Mouse (Mus musculus): ENCODE measurements around the gene Tbc1d16. TPM values are rescaled to one million over a fixed set of nuclear protein-coding genes. Genes with fewer than 3 reads are reported as not detected.
"Not testable (repeated sequence)": the region's sequence is repeated elsewhere in the genome, so short reads cannot be mapped to it uniquely, and the experiment has no call there.

Gene Tbc1d16
- total RNA-seq, 2 experiments from 2014 or later, result 14.3 to 18.5 TPM

DNA sequence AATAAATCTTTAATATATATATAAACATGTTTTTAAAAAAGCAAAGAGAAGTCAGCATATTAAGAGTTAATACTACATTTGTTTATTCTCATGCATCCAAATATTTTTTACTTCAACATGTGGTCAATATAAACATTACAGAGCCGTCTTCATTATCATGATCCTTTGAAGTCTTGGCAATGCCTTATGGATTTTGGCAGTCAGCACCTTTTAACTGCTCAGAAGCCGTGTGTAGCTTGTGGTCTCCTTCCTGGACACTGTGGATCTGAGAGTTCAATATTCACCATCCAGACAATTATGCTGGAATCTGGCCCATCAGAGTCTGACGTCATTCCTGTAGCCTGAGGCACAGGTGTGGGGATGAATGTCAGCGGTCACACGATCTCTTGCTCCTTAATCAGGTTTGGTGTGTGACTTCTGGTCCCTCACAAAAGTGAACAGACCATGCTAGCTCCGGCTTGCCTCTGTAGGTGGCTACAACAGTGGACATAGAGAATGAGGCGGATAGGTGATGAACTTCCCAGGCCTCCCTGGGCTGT lies 123.2 kb downstream of the Tbc1d16 start:
- intact Hi-C loops (cut with DNase I; ENCODE audit: low total_unique reads), result no loop called here
- DNase-seq, result no peak

DNA sequence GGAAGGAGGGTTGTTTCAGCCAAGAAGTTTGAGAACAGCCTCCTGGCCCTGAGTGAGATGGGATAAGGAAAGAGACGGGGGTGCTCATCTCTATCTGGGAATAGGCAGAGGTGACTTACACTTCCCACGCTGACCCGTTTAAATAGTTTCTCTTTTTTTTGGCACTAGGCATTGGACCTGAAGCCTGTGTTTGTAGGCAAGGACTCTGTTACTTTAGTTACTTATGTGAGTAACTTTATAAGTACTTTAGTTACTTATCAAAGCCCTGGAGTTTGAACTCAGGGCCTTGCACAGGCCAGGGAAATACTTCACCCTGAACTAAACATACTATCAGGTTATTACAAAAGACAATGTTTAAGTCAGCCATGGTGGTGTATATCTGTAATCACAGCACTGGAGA lies 124.3 kb downstream of the Tbc1d16 start:
- intact Hi-C loops (cut with DNase I; ENCODE audit: low total_unique reads), result no loop called here
- DNase-seq, result no peak

DNA sequence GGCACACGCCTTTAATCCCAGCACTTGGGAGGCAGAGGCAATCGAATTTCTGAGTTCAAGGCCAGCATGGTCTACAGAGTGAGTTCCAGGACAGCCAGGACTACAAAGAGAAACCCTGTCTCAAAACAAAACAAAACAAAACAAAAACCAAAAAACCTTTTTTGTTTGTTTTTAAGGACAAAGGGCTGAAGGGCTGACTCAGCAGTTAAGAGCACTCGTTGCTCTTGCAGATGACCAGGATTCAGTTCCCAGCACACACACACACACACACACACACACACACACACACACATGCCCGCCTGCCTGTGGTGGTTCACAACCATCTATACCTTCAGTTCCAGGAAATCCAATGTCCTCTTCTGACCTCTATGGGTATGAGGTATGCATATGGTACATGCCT lies 127.9 kb downstream of the Tbc1d16 start:
- DNase-seq; intact Hi-C loops (cut with DNase I; ENCODE audit: low total_unique reads): not testable (repeated sequence)

DNA sequence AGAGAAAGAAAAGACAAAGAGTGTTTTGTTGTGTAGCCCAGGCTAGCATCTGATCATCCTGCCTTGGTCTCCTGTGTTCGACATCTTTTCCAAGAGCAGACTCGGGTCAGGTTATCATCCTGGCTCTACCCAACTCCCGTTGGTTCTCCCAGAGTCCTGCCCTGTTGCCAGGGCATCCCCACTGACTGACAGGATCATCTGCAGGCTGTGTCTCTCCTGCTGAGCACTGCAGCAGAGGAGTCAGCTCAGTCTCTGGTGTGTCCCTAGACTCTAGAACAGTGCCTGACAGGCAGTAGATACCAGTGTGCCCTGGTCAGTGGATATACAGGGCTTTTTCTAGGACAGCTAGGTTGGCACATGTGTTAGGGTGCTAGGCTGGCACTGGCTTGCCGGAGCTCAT lies 130.1 kb downstream of the Tbc1d16 start:
- no peak for DNase-seq
- intact Hi-C loops (cut with DNase I; ENCODE audit: low total_unique reads), result no loop called here

DNA sequence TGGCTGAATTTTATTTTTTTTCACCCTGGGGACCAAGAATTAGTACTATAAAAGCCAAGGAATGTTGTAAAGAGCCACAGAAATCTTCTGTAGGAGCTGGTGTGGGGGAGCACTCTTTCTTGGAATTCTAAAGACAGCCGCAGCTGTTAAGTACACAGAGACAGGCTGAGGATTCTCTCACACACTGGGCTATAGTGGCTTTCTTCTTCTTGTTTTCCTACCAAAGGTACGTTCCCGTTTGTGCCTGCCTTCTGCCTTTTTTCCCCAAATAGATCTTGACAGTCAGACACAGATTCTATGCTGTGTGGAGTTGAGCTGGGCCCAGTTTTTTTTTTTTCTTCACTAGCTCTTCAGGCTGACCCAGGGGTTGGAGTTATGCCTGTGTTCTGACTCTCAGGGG lies 132.9 kb downstream of the Tbc1d16 start:
- intact Hi-C loops (cut with DNase I; ENCODE audit: low total_unique reads), result no loop called here
- no peak for DNase-seq

DNA sequence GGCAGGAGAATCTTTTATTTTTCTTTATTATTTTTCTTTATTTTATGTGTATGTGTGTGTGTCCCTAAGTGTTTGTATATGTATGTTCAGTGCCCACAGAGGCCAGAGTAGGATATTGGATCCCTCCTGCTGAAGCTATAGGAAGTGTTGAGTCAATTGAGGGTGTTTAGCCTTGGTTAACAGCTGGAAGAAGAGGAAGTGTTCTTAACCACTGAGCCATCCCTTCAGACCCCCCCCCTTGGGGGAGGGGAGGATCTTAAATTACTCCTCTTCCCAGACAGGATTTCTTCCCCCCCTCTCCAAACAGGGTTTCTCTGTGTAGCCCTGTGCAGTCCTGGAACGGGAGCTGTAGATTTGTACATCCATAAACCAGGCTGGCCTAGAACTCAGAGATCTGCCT lies 135.0 kb downstream of the Tbc1d16 start:
- intact Hi-C loops (cut with DNase I; ENCODE audit: low total_unique reads), result no loop called here
- DNase-seq, result no peak

Small RNAs within 50 kb of the gene (microRNA-seq; reads per million reads assigned to microRNA genes)
- gene Mir6934, result 0.50 to 0.96 reads per million in 2 experiments

Other genes with a start within 250 kb of the Tbc1d16 start
- gene Enpp7, start 240.3 kb downstream of the Tbc1d16 start, total RNA-seq (2021), result not detected
- 1 to 10 TPM; 1.4 to 1.9 TPM for gene Cbx2, start 205.5 kb downstream of the Tbc1d16 start, total RNA-seq (2021)
- 1 to 10 TPM; 2.1 to 2.7 TPM for gene Cbx8, start 187.5 kb downstream of the Tbc1d16 start, total RNA-seq (2021)
- gene Cbx4, start 142.3 kb downstream of the Tbc1d16 start, total RNA-seq (2021), result 1 to 10 TPM; 4.7 to 5.9 TPM
- not detected for gene Ccdc40, start 73 bp upstream of the Tbc1d16 start, total RNA-seq (2021)
- 10 to 100 TPM; 79.1 to 81.6 TPM for gene Gaa, start 39.4 kb upstream of the Tbc1d16 start, total RNA-seq (2021)
- 10 to 100 TPM; 43.8 to 52.4 TPM for gene Eif4a3, start 71.6 kb upstream of the Tbc1d16 start, total RNA-seq (2021)
- 1 to 10 TPM in 1 of 2 experiments, under 1 TPM in 1; 0.64 to 1.3 TPM for gene Card14, start 79.3 kb upstream of the Tbc1d16 start, total RNA-seq (2021)
- gene Sgsh, start 127.0 kb upstream of the Tbc1d16 start, total RNA-seq (2021), result 1 to 10 TPM; 3.2 to 4.5 TPM
- 1 to 10 TPM; 2.7 to 2.9 TPM for gene Slc26a11, start 127.1 kb upstream of the Tbc1d16 start, total RNA-seq (2021)
- gene Rnf213, start 164.6 kb upstream of the Tbc1d16 start, total RNA-seq (2021), result 1 to 10 TPM; 5.4 to 7.4 TPM